Mouse (Mus musculus) small intestine, adult 2 months (tissue): ENCODE results near the gene Dip2c. TPM values are rescaled to one million over a fixed set of nuclear protein-coding genes. Genes with fewer than 3 reads are reported as not detected.

ENCODE experiments used
- H3K27ac ChIP-seq: fragments of 200-500 bp; 2 replicates; pipeline ENCODE4 v1.5.1; 2012; ENCODE audit warnings: low read depth, low read length, control low read depth, inconsistent platforms; ENCODE audit not compliant: insufficient read depth
- H3K27me3 ChIP-seq: fragments of 200-500 bp; 2 replicates; pipeline ENCODE4 v1.6.1; 2012; ENCODE audit warnings: mild to moderate bottlenecking, moderate library complexity, low read length, inconsistent platforms; ENCODE audit not compliant: control insufficient read depth, insufficient read depth
- H3K36me3 ChIP-seq: fragments of 200-500 bp; 2 replicates; pipeline ENCODE4 v1.6.1; 2012; ENCODE audit warnings: mild to moderate bottlenecking, low read length, control low read depth, inconsistent platforms; ENCODE audit not compliant: control insufficient read depth, insufficient read depth
- H3K4me1 ChIP-seq: fragments of 200-500 bp; 2 replicates; pipeline ENCODE4 v1.6.1; 2012; ENCODE audit warnings: low read length, inconsistent platforms, mixed read lengths; ENCODE audit not compliant: control insufficient read depth, insufficient read depth, insufficient read length
- H3K4me3 ChIP-seq: fragments of 200-500 bp; 2 replicates; pipeline ENCODE4 v1.5.1; 2012; ENCODE audit warnings: low read depth, mild to moderate bottlenecking, control low read depth, inconsistent platforms, low read length, moderate library complexity
- CTCF ChIP-seq: fragments of 200-500 bp; IDR thresholded peaks from 2 replicates; pipeline ENCODE4 v1.5.1; 2012; ENCODE audit warnings: low read depth, mild to moderate bottlenecking, control low read depth, inconsistent platforms, low read length, moderate library complexity, mixed read lengths; ENCODE audit not compliant: insufficient replicate concordance, insufficient read length; ENCODE audit errors: extremely low read depth
- POLR2A ChIP-seq: fragments of 200-500 bp; IDR thresholded peaks from 2 replicates; pipeline ENCODE4 v1.6.1; 2012; ENCODE audit warnings: low read depth, mild to moderate bottlenecking, control low read depth, inconsistent platforms, low read length, moderate library complexity
- WGBS: fragments of 180-500 bp; shearing (Covaris S2); methylation state at CpG from one replicate; pipeline ENCODE4 v1.1.7; 2018; 5-methylcytosine and 5-hydroxymethylcytosine counted together
- polyA plus RNA-seq: library from polyadenylated mRNA; depleted of rRNA; stranded (reverse); fragments of >200 nt; gene quantifications from 2 replicates; pipeline ENCODE4 v1.2.3, GENCODE M21; 2012

The Dip2c gene
- polyA plus RNA-seq, 1 experiment, result 2.5 TPM

- no peak overlapping the region for H3K27ac ChIP-seq
- no peaks in the 10 kb centered on the region for H3K4me1 ChIP-seq
- WGBS, result 75% methylated on average over 4 of the region's 4 CpGs
- H3K36me3 ChIP-seq, result no peaks in the 10 kb centered on the region
- no peak overlapping the region for H3K4me3 ChIP-seq
- H3K27me3 ChIP-seq, result no peaks in the 10 kb centered on the region
- TF ChIP-seq CTCF (no peak), POLR2A (no peak)
Observed at GRCm38 (mm10) chr13:9454426-9455177, 178.3 kb downstream of the Dip2c start.

GRCm38 (mm10) chr13:9455979-9456378 lies 179.7 kb downstream of the Dip2c start:
- Histone ChIP-seq H3K27me3 (no peaks in the 10 kb centered on the region), H3K4me3 (no peak overlapping the region), H3K27ac (no peak overlapping the region), H3K36me3 (no peaks in the 10 kb centered on the region), H3K4me1 (no peaks in the 10 kb centered on the region)
- TF ChIP-seq CTCF (no peak), POLR2A (no peak)
- WGBS, result 83% methylated on average over 1 of the region's 1 CpGs

- H3K27ac ChIP-seq, result no peak overlapping the region
- H3K27me3 ChIP-seq, result no peaks in the 10 kb centered on the region
- H3K4me1 ChIP-seq, result no peaks in the 10 kb centered on the region
- 85% methylated on average over 8 of the region's 8 CpGs for whole genome bisulfite sequencing
- H3K4me3 ChIP-seq, result no peak overlapping the region
- TF ChIP-seq POLR2A, result no peak
- no peak for TF ChIP-seq CTCF
- no peaks in the 10 kb centered on the region for H3K36me3 ChIP-seq
Observed at GRCm38 (mm10) chr13:9457420-9458308, 181.3 kb downstream of the Dip2c start.

GRCm38 (mm10) chr13:9464457-9464856 lies 188.1 kb downstream of the Dip2c start:
- WGBS, result 95% methylated on average over 3 of the region's 3 CpGs
- Histone ChIP-seq H3K4me3 (no peak overlapping the region), H3K36me3 (no peaks in the 10 kb centered on the region), H3K27me3 (no peaks in the 10 kb centered on the region), H3K27ac (no peak overlapping the region), H3K4me1 (no peaks in the 10 kb centered on the region)
- TF ChIP-seq POLR2A, result no peak
- no peak for TF ChIP-seq CTCF

GRCm38 (mm10) chr13:9467216-9467615 lies 190.9 kb downstream of the Dip2c start:
- no peaks in the 10 kb centered on the region for H3K4me1 ChIP-seq
- H3K27ac ChIP-seq, result no peak overlapping the region
- no peaks in the 10 kb centered on the region for H3K36me3 ChIP-seq
- no peak overlapping the region for H3K4me3 ChIP-seq
- no peaks in the 10 kb centered on the region for H3K27me3 ChIP-seq
- no peak for TF ChIP-seq POLR2A
- no peak for TF ChIP-seq CTCF
- WGBS, result 22% methylated on average over 1 of the region's 1 CpGs

- 90% methylated on average over 1 of the region's 1 CpGs for WGBS
- H3K36me3 ChIP-seq, result no peaks in the 10 kb centered on the region
- no peak overlapping the region for H3K27ac ChIP-seq
- no peak overlapping the region for H3K4me3 ChIP-seq
- no peaks in the 10 kb centered on the region for H3K4me1 ChIP-seq
- no peak for TF ChIP-seq POLR2A
- no peak for TF ChIP-seq CTCF
- H3K27me3 ChIP-seq, result no peaks in the 10 kb centered on the region
Observed at GRCm38 (mm10) chr13:9473383-9473782, 197.1 kb downstream of the Dip2c start.

GRCm38 (mm10) chr13:9481722-9482121 lies 205.4 kb downstream of the Dip2c start:
- Histone ChIP-seq H3K36me3 (no peaks in the 10 kb centered on the region), H3K4me3 (no peak overlapping the region), H3K27ac (no peak overlapping the region), H3K27me3 (no peaks in the 10 kb centered on the region), H3K4me1 (no peaks in the 10 kb centered on the region)
- 27% methylated on average over 1 of the region's 1 CpGs for WGBS
- TF ChIP-seq POLR2A (no peak), CTCF (no peak)
